Mouse (Mus musculus) lung, embryonic 16.5 days (tissue): ENCODE data around the gene Proca1. TPM values are rescaled to one million over a fixed set of nuclear protein-coding genes. Genes with fewer than 3 reads are reported as not detected.

Experiments used
- ATAC-seq: fragments of 200-750 bp; cut with Nextera tagmentation; 2 replicates; pipeline ENCODE4 v1.8.0; 2017; ENCODE audit warnings: low read depth, mild to moderate bottlenecking, moderate library complexity
- H3K27ac ChIP-seq: fragments of 300-500 bp; sonication (generic); 2 replicates; pipeline ENCODE4 v1.5.1; 2014; ENCODE audit warnings: mild to moderate bottlenecking, control low read depth, low read length
- H3K27me3 ChIP-seq: fragments of 300-500 bp; sonication (generic); 2 replicates; pipeline ENCODE4 v1.6.1; 2014; ENCODE audit warnings: low read depth, low read length, mixed read lengths; ENCODE audit not compliant: control insufficient read depth, insufficient read depth
- H3K36me3 ChIP-seq: fragments of 300-500 bp; sonication (generic); 2 replicates; pipeline ENCODE4 v1.6.1; 2014; ENCODE audit warnings: low read length; ENCODE audit not compliant: control insufficient read depth, insufficient read depth
- H3K4me1 ChIP-seq: fragments of 300-500 bp; sonication (generic); replicated peaks from 2 replicates; pipeline ENCODE4 v1.6.1; 2014; ENCODE audit warnings: low read length, mixed read lengths; ENCODE audit not compliant: control insufficient read depth, insufficient read depth
- H3K4me2 ChIP-seq: fragments of 300-500 bp; sonication (generic); 2 replicates; pipeline ENCODE4 v1.6.1; 2014; ENCODE audit warnings: low read depth, low read length, control low read depth
- H3K4me3 ChIP-seq: fragments of 300-500 bp; sonication (generic); 2 replicates; pipeline ENCODE4 v1.5.1; 2014; ENCODE audit warnings: mild to moderate bottlenecking, low read length, control low read depth
- H3K9ac ChIP-seq: fragments of 300-500 bp; sonication (generic); 2 replicates; pipeline ENCODE4 v1.6.1; 2014; ENCODE audit warnings: low read length, control low read depth
- H3K9me3 ChIP-seq: fragments of 300-500 bp; sonication (generic); 2 replicates; pipeline ENCODE4 v1.6.1; 2016; ENCODE audit warnings: low read length; ENCODE audit not compliant: control insufficient read depth
- WGBS: fragments of 180-500 bp; shearing (Covaris S2); extraction: QIAGEN DNeasy Blood & Tissue Kit; methylation state at CpG from one replicate; pipeline ENCODE4 v1.1.7; 2014; 5-methylcytosine and 5-hydroxymethylcytosine counted together
- polyA plus RNA-seq: library from polyadenylated mRNA; unstranded; fragments of >200 nt; fragmentation: Nextera tagmentation; extraction: Ambion mirVana; gene quantifications from 2 replicates; pipeline ENCODE4 v1.2.1, GENCODE M21; 2015

Gene Proca1
- polyA plus RNA-seq, 1 experiment from 2014 or later, result 6.8 TPM

GRCm38 (mm10) chr11:78172034-78172747 lies 21.0 kb upstream of the Proca1 start:
- H3K4me3 ChIP-seq, result no peak overlapping the region
- WGBS, result 78% methylated on average over 16 of the region's 16 CpGs
- H3K4me1 ChIP-seq, result peaks cover 3% of the 10 kb centered on the region
- H3K4me2 ChIP-seq, result no peak overlapping the region
- no peak overlapping the region for H3K9ac ChIP-seq
- H3K36me3 ChIP-seq, result no peaks in the 10 kb centered on the region
- no peaks in the 10 kb centered on the region for H3K9me3 ChIP-seq
- no peaks in the 10 kb centered on the region for H3K27me3 ChIP-seq
- no peak overlapping the region for H3K27ac ChIP-seq
- no peak for ATAC-seq

- Histone ChIP-seq H3K27me3 (no peaks in the 10 kb centered on the region), H3K4me3 (no peak overlapping the region), H3K4me1 (peaks cover 7% of the 10 kb centered on the region), H3K4me2 (no peak overlapping the region), H3K9me3 (no peaks in the 10 kb centered on the region), H3K27ac (no peak overlapping the region), H3K36me3 (no peaks in the 10 kb centered on the region), H3K9ac (no peak overlapping the region)
- ATAC-seq, result no peak
- WGBS, result 72% methylated on average over 19 of the region's 19 CpGs
These were observed 20.3 kb upstream of the Proca1 start for GRCm38 (mm10) chr11:78172748-78173383.

DNA sequence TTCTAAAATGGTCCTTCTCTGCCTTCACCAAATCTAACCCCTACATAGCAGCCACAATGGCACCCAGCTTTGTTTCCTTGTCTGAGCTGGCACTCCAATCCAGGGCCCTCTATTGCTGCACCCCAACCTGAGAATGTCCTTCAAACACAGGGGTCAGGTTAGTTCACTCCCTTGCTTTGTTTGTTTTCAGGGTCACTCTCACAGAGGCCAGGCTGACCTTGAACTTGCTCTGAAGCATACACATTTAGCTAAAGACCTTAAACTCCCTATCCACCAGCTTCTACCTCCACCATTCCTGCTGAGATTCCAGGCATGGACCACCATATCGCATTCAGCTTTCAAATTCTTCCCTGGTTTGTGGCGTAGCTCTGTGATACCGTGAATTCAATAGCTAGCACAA lies 18.7 kb upstream of the Proca1 start:
- no peaks in the 10 kb centered on the region for H3K27me3 ChIP-seq
- no peak overlapping the region for H3K4me3 ChIP-seq
- no peaks in the 10 kb centered on the region for H3K36me3 ChIP-seq
- no peak overlapping the region for H3K27ac ChIP-seq
- ATAC-seq, result no peak
- no peak overlapping the region for H3K9ac ChIP-seq
- WGBS, result 68% methylated on average over 3 of the region's 3 CpGs
- peaks cover 12% of the 10 kb centered on the region for H3K4me1 ChIP-seq
- no peaks in the 10 kb centered on the region for H3K9me3 ChIP-seq
- H3K4me2 ChIP-seq, result no peak overlapping the region

GRCm38 (mm10) chr11:78175771-78176401 lies 17.3 kb upstream of the Proca1 start:
- peak overlapping the region; percentile 98 for H3K27ac ChIP-seq
- 1% methylated on average over 9 of the region's 10 CpGs for WGBS
- peaks cover 26% of the 10 kb centered on the region for H3K4me1 ChIP-seq
- H3K27me3 ChIP-seq, result no peaks in the 10 kb centered on the region
- no peaks in the 10 kb centered on the region for H3K9me3 ChIP-seq
- no peak for ATAC-seq
- H3K9ac ChIP-seq, result peak overlapping the region; percentile 66
- H3K4me2 ChIP-seq, result peak overlapping the region; percentile 78
- peaks cover 9% of the 10 kb centered on the region for H3K36me3 ChIP-seq
- peak overlapping the region; percentile 78 for H3K4me3 ChIP-seq

GRCm38 (mm10) chr11:78176402-78176862 lies 16.8 kb upstream of the Proca1 start, which contains the start of the genes Nek8 and Tlcd1:
TSS of gene Nek8 (minus strand) at chr11:78176675.
TSS of gene Tlcd1 (plus strand) at chr11:78176711.
- Histone ChIP-seq H3K27me3 (no peaks in the 10 kb centered on the region), H3K9ac (peak within 1 kb of the TSS; percentile 66), H3K4me3 (peak within 1 kb of the TSS; percentile 78), H3K4me1 (peaks cover 30% of the 10 kb centered on the region), H3K27ac (peak within 1 kb of the TSS; percentile 98), H3K36me3 (peaks cover 14% of the 10 kb centered on the region), H3K9me3 (no peaks in the 10 kb centered on the region), H3K4me2 (peak within 1 kb of the TSS; percentile 78)
- peak; percentile 64 for ATAC-seq
- WGBS, result under 1% methylated on average over 32 of the region's 32 CpGs

DNA sequence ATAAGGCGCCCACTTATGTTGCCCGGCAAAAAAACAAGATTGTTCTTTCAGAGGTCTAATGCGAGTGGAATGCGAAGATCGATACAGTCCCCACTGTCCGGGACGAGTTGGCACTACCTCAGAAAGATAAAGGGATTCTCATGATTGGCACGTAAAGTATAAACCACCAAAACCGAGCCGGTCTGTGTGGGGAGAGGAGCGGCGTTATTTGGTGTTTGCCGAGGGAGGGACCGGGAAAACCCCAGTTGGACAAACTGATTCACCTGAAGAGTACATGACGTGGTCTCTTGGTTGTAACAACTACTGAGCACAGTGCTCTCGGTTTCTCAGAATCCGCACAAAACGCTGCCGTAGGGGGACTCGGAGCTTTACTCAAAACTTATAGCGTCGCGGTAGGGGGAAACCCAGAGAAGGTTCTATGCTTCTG lies 16.3 kb upstream of the Proca1 start:
- Histone ChIP-seq H3K4me2 (peak overlapping the region; percentile 78), H3K9ac (peak overlapping the region; percentile 66), H3K36me3 (peaks cover 15% of the 10 kb centered on the region), H3K4me1 (peaks cover 33% of the 10 kb centered on the region), H3K27me3 (no peaks in the 10 kb centered on the region), H3K9me3 (no peaks in the 10 kb centered on the region), H3K4me3 (peak overlapping the region; percentile 78), H3K27ac (peak overlapping the region; percentile 98)
- ATAC-seq, result no peak
- WGBS, result under 1% methylated on average over 23 of the region's 23 CpGs

GRCm38 (mm10) chr11:78177437-78177836 lies 15.8 kb upstream of the Proca1 start:
- Histone ChIP-seq H3K4me3 (peak overlapping the region; percentile 78), H3K4me1 (peaks cover 39% of the 10 kb centered on the region)
- under 1% methylated on average over 10 of the region's 10 CpGs for WGBS

GRCm38 (mm10) chr11:78177903-78178858 lies 15.0 kb upstream of the Proca1 start:
- peaks cover 36% of the 10 kb centered on the region for H3K4me1 ChIP-seq

More at GRCm38 (mm10) chr11:78177437-78177836, 15.8 kb upstream of the Proca1 start:
- peak overlapping the region; percentile 98 for H3K27ac ChIP-seq
- H3K36me3 ChIP-seq, result peaks cover 18% of the 10 kb centered on the region
- peak overlapping the region; percentile 66 for H3K9ac ChIP-seq
- ATAC-seq, result peak; percentile 4
- H3K27me3 ChIP-seq, result no peaks in the 10 kb centered on the region
- H3K9me3 ChIP-seq, result no peaks in the 10 kb centered on the region
- peak overlapping the region; percentile 78 for H3K4me2 ChIP-seq

More at GRCm38 (mm10) chr11:78177903-78178858, 15.0 kb upstream of the Proca1 start:
- Histone ChIP-seq H3K27ac (peak overlapping the region; percentile 98), H3K4me3 (peak overlapping the region; percentile 78), H3K9me3 (no peaks in the 10 kb centered on the region), H3K9ac (peak overlapping the region; percentile 80), H3K4me2 (peak overlapping the region; percentile 78), H3K36me3 (peaks cover 18% of the 10 kb centered on the region), H3K27me3 (no peaks in the 10 kb centered on the region)
- WGBS, result 1% methylated on average over 75 of the region's 84 CpGs
- peak; percentile 84 for ATAC-seq
